Mouse (Mus musculus): ENCODE results near the gene Ctsa.

DNA sequence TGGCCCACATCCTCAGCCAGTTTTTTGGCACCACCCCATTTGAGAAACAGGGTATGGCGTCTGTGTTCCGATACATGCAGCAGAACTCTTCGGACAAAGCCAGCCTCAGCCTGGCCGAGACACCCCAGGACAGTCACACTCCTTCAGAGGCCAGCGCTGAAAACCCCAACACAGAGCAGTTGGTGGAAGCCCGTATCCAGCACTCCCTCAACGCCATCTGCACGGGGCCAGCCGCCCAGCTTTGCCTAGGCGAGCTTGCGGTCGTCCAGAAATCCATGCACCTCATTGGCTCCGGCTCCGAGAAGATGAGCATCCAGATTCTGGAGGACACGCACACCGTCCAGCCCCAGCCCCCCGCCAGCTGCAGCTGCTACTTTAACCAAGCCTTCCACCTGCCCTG is 7.2 kb upstream of the Ctsa start:
- TF ChIP-seq CTCF (IDR thresholded peaks at IDR 0.05; ENCODE audit: low read depth) (no peak), EP300 (IDR thresholded peaks at IDR 0.05; ENCODE audit: low read depth) (no peak)
